Mouse (Mus musculus): ENCODE results near the gene Chrna1.

Chrna1 gene

GRCm38 (mm10) chr2:73514178-73514577 lies 66.0 kb downstream of the Chrna1 start:
- DNase-seq, result no peak
